Mouse (Mus musculus) G1E (cell line): ENCODE results near the gene Zfp612.

ENCODE experiments used
- CTCF ChIP-seq: IDR thresholded peaks from 2 replicates; pipeline ENCODE4 v1.5.1; 2012; ENCODE audit warnings: low read depth, low read length, inconsistent platforms, mixed read lengths
- GATA1 ChIP-seq: IDR thresholded peaks from 2 replicates; pipeline ENCODE4 v1.6.1; 2012; ENCODE audit warnings: borderline replicate concordance, low read length, inconsistent platforms, mixed read lengths
- POLR2AphosphoS5 ChIP-seq: IDR thresholded peaks from 2 replicates; pipeline ENCODE4 v1.6.1; 2012; ENCODE audit warnings: low read depth, low read length, inconsistent platforms; ENCODE audit not compliant: insufficient replicate concordance

DNA sequence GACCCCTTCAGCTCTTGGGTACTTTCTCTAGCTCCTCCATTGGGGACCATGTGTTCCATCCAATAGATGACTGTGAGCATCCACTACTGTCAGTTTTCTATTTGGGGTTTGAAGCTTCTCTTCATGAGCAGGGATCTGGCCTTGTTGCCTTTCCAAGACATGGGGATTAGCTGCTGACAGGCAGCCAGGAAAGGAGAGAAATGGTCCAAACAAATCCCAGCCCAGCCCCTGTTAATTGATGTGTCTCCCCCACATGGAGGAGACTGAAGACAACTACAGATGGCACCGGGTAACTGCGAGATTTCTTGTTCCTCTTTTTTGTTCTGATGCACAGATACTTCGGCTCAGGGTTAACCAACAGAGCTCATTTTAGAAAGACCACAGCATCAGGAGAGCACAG, 60.6 kb downstream of the Zfp612 start:
- no peak for TF ChIP-seq CTCF
- TF ChIP-seq POLR2AphosphoS5 = no peak
- TF ChIP-seq GATA1 = no peak
